Mouse (Mus musculus) gastrocnemius, postnatal 10 days (tissue): ENCODE measurements at regions not wholly inside any gene's neighbourhood (a gene's known extent, or its start where the extent isn't known, plus 50 kb on each side); places are given as distances from the start of the nearest gene placed in this dataset.

ENCODE experiments used
- DNase-seq: peaks from one replicate; pipeline ENCODE4 v3.0.0; 2021; ENCODE audit warnings: mixed read lengths

DNA sequence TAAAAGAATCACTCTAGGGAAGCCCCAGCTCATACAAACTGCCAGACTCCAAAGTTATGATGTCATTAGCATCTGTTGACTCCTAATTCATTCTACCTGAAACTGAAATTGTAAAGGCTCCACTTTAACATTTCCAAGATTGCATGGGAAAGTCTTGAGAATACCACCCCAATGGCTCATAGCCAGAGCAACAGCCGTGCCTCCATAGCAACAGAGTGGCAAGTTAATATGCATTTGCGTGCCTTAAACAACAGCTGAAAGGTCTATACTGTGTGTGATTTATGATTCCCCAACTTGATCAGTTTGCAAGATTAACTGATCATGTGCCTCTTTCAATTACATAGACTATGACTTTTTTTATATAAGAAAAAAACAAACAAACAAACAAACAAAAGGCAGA is 190.8 kb upstream of the Ppargc1a start:
- no peak for DNase-seq

- no peak for DNase-seq
These were observed 190.3 kb upstream of the Ppargc1a start for GRCm38 (mm10) chr5:51757864-51758263.

DNA sequence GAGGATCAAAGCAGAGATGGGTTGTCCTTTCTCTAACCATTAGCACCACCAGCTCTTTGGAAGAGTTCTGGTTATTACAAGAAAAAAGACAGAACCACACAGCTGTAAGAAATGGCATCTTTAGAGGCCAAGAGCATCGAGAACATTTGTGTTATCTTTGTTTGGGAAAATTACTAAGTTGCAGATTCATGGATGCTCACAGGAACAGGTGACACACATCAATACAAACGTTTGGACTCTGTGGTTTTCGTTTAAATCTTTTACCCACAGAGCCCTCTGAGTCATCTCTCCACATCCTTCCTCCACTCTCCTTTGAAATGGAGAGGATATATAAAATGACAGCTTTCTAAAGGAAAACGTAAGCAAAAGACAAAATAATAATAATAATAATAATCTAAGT is 184.5 kb upstream of the Ppargc1a start:
- DNase-seq: no peak

DNA sequence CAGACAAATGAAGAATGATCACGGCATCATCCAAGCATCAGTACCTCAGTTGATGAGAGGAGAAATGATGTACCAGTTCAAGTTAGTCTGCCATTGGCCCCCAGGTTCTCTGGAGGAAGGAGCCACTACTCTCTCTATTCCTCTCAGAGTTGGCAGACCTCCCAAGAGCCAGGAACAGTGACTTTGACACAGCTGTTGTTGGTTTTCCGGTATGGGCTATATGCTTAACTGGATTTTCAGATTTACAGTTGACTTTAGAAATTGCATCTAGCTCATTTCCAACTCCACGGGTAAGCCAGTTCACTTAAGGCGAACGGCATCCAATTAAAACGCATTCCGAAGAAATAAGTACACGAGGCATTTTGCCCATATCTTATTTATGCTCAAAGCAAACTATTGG is 182.9 kb upstream of the Ppargc1a start:
- DNase-seq: no peak

- no peak for DNase-seq
These were observed 173.4 kb upstream of the Ppargc1a start for GRCm38 (mm10) chr5:51740893-51741292.

DNA sequence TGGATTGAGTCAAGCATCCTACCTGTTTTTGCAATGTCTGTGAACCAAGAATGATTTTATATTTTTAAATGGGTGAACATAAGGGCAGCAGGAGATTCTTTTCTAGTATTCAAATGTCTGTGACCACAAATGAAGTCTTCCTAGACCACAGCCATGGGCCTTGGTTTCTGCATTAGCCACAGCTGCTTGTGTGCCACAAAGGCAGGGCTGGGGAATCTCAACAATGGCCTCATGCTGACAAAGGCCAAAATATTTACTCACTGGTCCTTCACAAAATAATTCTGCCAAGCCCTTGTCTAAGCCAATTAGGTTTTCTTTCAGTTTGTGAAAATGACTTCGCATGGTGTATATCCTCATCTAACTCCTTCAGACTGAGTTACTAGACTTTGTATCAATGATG is 162.7 kb upstream of the Ppargc1a start:
- DNase-seq: no peak

DNA sequence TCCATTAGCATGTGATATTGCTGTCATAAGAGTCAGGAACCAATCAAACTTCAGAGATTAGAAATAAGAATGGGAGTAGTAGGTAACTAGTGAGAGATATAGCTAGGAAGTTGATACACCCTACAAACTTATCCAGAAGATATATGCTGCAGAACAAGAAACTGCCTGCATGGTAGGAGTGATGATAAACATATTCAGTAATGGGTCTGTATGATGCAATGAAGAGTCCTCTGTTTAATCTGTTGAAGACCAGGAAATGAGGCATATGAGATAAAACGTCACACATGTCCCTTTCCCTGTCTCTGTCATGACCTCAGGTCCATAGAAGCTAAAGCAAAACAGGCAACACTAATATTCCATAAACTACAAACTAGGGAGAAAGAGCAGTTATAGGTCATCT is 162.2 kb upstream of the Ppargc1a start:
- no peak for DNase-seq

DNA sequence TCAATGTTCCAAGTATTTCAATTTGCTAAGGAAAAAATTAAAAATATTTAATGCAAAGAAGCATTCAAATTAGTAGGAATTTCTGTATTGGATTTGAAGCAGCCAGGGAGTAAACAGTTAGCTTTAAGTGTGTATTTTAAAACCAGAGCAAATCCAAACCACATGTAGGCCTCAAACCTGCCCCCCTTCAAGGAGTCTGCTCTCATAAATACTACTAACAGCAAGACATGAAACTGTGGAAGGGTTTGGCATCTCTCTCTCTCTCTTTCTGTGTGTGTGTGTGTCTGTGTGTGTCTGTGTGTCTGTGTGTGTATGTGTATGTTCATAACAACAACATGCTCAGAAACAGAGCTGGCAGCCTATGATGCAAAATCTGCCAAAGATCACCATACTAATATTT is 159.2 kb upstream of the Ppargc1a start:
- DNase-seq: no peak

DNA sequence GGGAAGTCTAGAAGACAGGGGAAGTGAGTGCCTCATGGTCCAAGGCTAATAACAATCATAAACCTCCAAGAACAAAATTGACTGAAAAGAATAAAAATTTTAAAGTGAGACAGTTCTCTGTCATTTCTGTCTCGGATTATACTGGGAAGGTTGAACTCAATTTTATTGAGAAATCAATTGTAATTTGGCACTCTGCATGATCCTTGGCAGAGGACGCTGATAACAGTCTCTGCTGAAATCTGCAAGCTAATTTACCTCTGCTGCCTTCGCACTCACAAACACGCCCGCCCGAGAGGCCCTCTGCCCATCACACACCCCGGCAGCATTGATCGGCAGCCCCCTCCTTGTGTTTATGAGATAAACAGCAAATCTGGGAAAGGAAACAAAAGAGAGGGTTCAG is 151.4 kb upstream of the Ppargc1a start:
- DNase-seq: no peak

DNA sequence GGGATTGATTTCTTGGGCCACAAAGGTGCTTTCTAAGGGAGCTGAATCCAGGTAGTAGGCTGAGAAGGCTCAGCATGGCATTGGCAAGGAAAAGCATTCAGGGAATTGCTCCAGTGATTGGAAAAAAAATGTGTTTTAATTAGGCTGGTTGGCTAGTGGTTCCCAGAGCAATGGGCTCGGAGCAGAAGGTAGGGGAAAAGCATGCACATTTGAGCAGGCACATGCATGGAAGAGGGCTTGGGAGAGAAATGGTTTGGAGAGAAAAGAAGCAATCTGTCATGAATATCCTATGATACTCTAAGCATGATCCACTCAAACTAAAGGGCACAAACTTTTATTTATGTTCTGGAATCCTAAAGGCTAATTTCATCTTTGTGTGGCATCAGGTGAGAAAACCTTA is 150.9 kb upstream of the Ppargc1a start:
- no peak for DNase-seq

GRCm38 (mm10) chr5:51711860-51712560 is 144.5 kb upstream of the Ppargc1a start:
- no peak for DNase-seq

DNA sequence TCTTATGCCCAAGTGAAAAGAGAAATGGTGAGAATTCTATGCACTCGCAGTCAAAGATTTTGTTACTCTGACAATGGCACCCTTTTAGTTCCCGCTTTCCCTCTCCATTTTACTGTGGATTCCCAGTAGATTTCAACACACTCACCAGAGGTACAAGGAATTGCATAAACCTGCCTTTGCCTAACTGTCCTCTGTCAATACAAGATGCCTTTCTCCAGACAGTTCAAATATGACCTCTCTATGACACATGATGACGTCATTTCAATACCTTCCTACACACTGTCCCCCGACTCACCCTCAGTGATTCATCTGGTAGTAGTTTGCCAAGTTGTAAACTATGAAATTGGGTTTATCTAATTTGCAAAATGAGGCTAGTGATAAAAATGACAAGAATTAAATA is 143.1 kb upstream of the Ppargc1a start:
- no peak for DNase-seq

GRCm38 (mm10) chr5:51709447-51709991 is 142.0 kb upstream of the Ppargc1a start:
- no peak for DNase-seq

GRCm38 (mm10) chr5:51679884-51680283 is 112.4 kb upstream of the Ppargc1a start:
- no peak for DNase-seq

DNA sequence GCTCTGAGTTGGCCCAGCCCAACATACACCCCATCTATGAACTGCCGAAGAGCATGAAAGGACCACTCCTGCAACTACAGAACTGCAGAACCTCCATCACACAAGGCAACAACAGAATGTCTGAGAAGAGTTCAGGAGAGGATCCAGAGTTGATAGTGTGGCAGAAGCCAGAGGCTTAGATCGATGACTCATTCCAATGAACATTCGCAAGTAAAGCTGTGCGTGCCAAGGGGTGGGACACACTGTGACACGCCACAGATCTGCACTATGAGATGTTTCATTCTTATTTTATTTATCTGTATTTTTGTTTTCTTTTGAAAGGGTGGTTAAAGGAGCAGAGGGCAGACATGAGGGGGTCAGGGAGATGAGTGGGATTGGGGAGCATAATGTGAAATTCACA is 103.7 kb upstream of the Ppargc1a start:
- DNase-seq: no peak

GRCm38 (mm10) chr5:51665241-51665640 is 97.7 kb upstream of the Ppargc1a start:
- no peak for DNase-seq

- no peak for DNase-seq
These were observed 90.8 kb upstream of the Ppargc1a start for GRCm38 (mm10) chr5:51658232-51658896.

DNA sequence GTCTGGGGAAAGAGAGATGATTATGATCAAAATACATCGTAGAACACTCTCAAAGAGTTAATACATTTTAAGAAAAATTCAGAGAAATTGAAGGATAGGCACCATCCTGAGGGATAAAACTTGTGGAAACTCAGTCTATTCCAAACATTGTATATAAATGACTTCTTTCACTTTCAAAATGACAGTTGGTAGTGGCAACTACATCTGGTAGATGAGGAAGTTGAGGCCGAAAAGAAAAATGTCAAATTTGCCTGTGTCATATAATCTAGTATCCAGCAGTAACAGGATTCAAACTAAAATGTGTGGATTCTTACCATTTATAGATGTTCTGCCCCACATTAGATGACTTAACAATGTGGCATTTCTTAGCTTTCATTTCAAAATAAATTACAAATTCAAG is 86.0 kb upstream of the Ppargc1a start:
- DNase-seq: no peak

DNA sequence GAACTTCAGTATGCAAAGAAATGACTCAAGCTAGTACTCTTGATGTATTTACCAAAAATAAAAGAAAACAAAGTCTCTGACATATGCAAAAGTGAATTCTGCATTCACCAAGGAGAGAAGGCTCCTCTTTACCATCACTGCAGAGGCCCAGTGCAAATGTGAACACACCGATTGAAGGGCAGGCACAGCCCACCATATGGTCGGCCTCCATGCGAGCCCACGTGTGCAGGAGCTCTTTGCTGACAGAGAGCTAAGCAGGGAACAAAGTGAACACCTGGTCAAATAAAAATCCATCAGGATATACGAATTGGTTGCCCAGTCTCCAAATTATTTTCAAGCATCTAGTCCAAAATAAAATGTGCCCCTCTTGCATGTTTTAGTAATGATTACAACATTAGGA is 56.9 kb upstream of the Ppargc1a start:
- DNase-seq: no peak
